Mouse (Mus musculus) common myeloid progenitor, adult 5-6 weeks (primary cell): ENCODE measurements at regions not wholly inside any gene's neighbourhood (a gene's known extent, or its start where the extent isn't known, plus 50 kb on each side); places are given as distances from the start of the nearest gene placed in this dataset.

Experiments used
- ATAC-seq: replicated peaks from 2 replicates; pipeline ENCODE4 v1.8.0; 2016; ENCODE audit warnings: low read depth, mild to moderate bottlenecking, moderate TSS enrichment, inconsistent platforms; ENCODE audit not compliant: poor library complexity, severe bottlenecking

- no peak for ATAC-seq
Observed at GRCm38 (mm10) chr7:58557535-58557934, 98.4 kb upstream of the Atp10a start.

GRCm38 (mm10) chr7:58568807-58569206 is 87.2 kb upstream of the Atp10a start:
- ATAC-seq: no peak

- ATAC-seq: peak; percentile 99
Observed at GRCm38 (mm10) chr7:58584241-58584820, 71.6 kb upstream of the Atp10a start.

- ATAC-seq: no peak
Observed at GRCm38 (mm10) chr7:58585626-58586256, 70.2 kb upstream of the Atp10a start.

- no peak for ATAC-seq
Observed at GRCm38 (mm10) chr7:58595951-58596350, 60.0 kb upstream of the Atp10a start.
